Mouse (Mus musculus) R1 (cell line): ENCODE measurements around the gene Gm49661.
A peak's percentile ranks its signal among the peaks of the same experiment; 100 is the strongest.

ENCODE experiments used
- DNase-seq: peaks from one replicate; pipeline ENCODE4 v3.0.0-alpha.2; 2018; ENCODE audit warnings: low read depth, low spot score

The Gm49661 gene

GRCm38 (mm10) chr8:84967532-84968304 lies 1.5 kb downstream of the Gm49661 start:
- no peak for DNase-seq

- DNase-seq, result peak; percentile 59
These were observed 2.6 kb downstream of the Gm49661 start for GRCm38 (mm10) chr8:84966603-84967002.

GRCm38 (mm10) chr8:84965731-84966291 lies 3.4 kb downstream of the Gm49661 start:
- DNase-seq, result peak; percentile 99

GRCm38 (mm10) chr8:84963952-84964351 lies 5.3 kb downstream of the Gm49661 start:
- peak; percentile 27 for DNase-seq

GRCm38 (mm10) chr8:84959811-84960210 lies 9.4 kb downstream of the Gm49661 start:
- no peak for DNase-seq

GRCm38 (mm10) chr8:84956768-84957167 lies 12.5 kb downstream of the Gm49661 start:
- peak; percentile 94 for DNase-seq

GRCm38 (mm10) chr8:84952612-84953255 lies 16.5 kb downstream of the Gm49661 start:
- DNase-seq, result peak; percentile 90

GRCm38 (mm10) chr8:84949753-84950152 lies 19.5 kb downstream of the Gm49661 start:
- DNase-seq, result peak; percentile 64

- no peak for DNase-seq
These were observed 22.0 kb downstream of the Gm49661 start for GRCm38 (mm10) chr8:84947241-84947545.

- DNase-seq, result no peak
These were observed 22.5 kb downstream of the Gm49661 start, which contains the start of gene Rtbdn for GRCm38 (mm10) chr8:84946528-84947240. Gene Rtbdn, plus strand, starts transcription at chr8:84946991.

- DNase-seq, result peak; percentile 73
These were observed 23.4 kb downstream of the Gm49661 start for GRCm38 (mm10) chr8:84945633-84946527.

- no peak for DNase-seq
These were observed 24.0 kb downstream of the Gm49661 start for GRCm38 (mm10) chr8:84945235-84945632.

GRCm38 (mm10) chr8:84944478-84945160 lies 24.6 kb downstream of the Gm49661 start:
- peak; percentile 93 for DNase-seq

GRCm38 (mm10) chr8:84943699-84944098 lies 25.5 kb downstream of the Gm49661 start:
- no peak for DNase-seq

- no peak for DNase-seq
These were observed 31.4 kb downstream of the Gm49661 start for GRCm38 (mm10) chr8:84937620-84938485.

GRCm38 (mm10) chr8:84936962-84937546 lies 32.2 kb downstream of the Gm49661 start, which contains the start of gene Mast1:
Gene Mast1, minus strand, starts transcription at chr8:84937359.
- DNase-seq, result peak; percentile 78

GRCm38 (mm10) chr8:84936041-84936961 lies 32.9 kb downstream of the Gm49661 start:
- no peak for DNase-seq

GRCm38 (mm10) chr8:84935489-84935888 lies 33.7 kb downstream of the Gm49661 start:
- no peak for DNase-seq
